Mouse (Mus musculus) liver, postnatal 0 days (tissue): ENCODE measurements around the gene Dennd6b.

ENCODE experiments used
- CTCF ChIP-seq: sonication (generic); IDR thresholded peaks from 2 replicates; pipeline ENCODE4 v1.5.1; 2016; ENCODE audit warnings: antibody characterized with exemption, low read depth
- EP300 ChIP-seq: IDR thresholded peaks from 2 replicates; pipeline ENCODE4 v1.6.1; 2016; ENCODE audit warnings: antibody characterized with exemption, low read depth, mild to moderate bottlenecking

- TF ChIP-seq CTCF (0 out of 2 replicates have a peak, but pooled peaks have one; percentile 2), EP300 (no peak)
Observed at GRCm38 (mm10) chr15:89211716-89212461, 15.6 kb upstream of the Dennd6b start.
